Mouse (Mus musculus) layer of hippocampus, adult 6 months (tissue): ENCODE measurements around the gene Vmn1r26. TPM values are rescaled to one million over a fixed set of nuclear protein-coding genes. Genes with fewer than 3 reads are reported as not detected.

Experiments
- long read RNA-seq, 2 experiments: library from polyadenylated mRNA; unstranded; transcript quantifications; one replicate each; pipeline ENCODE4 v2.0.0; 2019 to 2020
- polyA plus RNA-seq: library from polyadenylated mRNA; unstranded; fragments of <200 nt; fragmentation: Nextera tagmentation; gene quantifications from 2 replicates; pipeline ENCODE4 v1.2.3, GENCODE M21; 2021

The Vmn1r26 gene
- not detected in 2 replicates for polyA plus RNA-seq
- long read RNA-seq, experiment 1, result 0 reads
- long read RNA-seq, experiment 2, result 0 reads

GRCm38 (mm10) chr6:58015059-58015458, at the start of gene Vmn1r26:
TSS of gene Vmn1r26 (minus strand) at chr6:58015159.

DNA sequence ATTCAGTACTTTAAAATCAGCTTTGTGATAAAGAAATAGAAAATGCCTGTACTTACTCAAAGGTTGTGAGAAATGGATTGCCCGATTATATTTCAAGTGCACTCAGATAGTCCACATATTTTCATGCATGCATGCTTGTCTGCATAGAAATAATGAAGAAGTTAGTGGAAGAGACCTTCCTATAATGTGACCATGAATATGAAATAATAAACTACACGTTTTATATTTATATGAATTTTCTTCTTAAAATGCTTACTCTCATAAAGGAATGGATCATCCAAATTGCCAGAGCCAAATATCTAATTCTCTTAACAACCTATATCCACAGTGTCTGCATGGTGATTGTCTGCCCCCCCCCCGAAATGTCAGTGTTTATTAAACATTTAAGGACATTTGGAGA, 34.2 kb downstream of the Vmn1r26 start, which contains the start of gene Vmn1r25:
Gene Vmn1r25 (minus strand): TSS at position 101 of the 400 bp plus-strand sequence.

GRCm38 (mm10) chr6:57961403-57961802, 53.6 kb downstream of the Vmn1r26 start, which contains the start of gene Vmn1r24:
TSS of gene Vmn1r24 (minus strand) at chr6:57961503.

Other genes with a start within 250 kb of the Vmn1r26 start
- gene Vopp1, start 190.0 kb downstream of the Vmn1r26 start, polyA plus RNA-seq, result 34.6 and 37.1 TPM in 2 replicates
- gene Vmn1r21, start 164.8 kb downstream of the Vmn1r26 start, polyA plus RNA-seq, result not detected in 2 replicates
- gene Vmn1r22, start 107.1 kb downstream of the Vmn1r26 start, polyA plus RNA-seq, result not detected in 2 replicates
- gene Vmn1r23, start 88.3 kb downstream of the Vmn1r26 start, polyA plus RNA-seq, result not detected in 2 replicates
- not detected in 2 replicates for gene Vmn1r24, start 53.7 kb downstream of the Vmn1r26 start, polyA plus RNA-seq
- not detected in 2 replicates for gene Vmn1r25, start 34.3 kb downstream of the Vmn1r26 start, polyA plus RNA-seq
- not detected in 2 replicates for gene Vmn1r27, start 203.7 kb upstream of the Vmn1r26 start, polyA plus RNA-seq
- not detected in 2 replicates for gene Vmn1r28, start 246.9 kb upstream of the Vmn1r26 start, polyA plus RNA-seq